Mouse (Mus musculus): ENCODE results near the gene Btrc. TPM values are rescaled to one million over a fixed set of nuclear protein-coding genes. Genes with fewer than 3 reads are reported as not detected.

The Btrc gene
- polyA plus RNA-seq, 1 experiment from 2014 or later: 58.8 TPM

DNA sequence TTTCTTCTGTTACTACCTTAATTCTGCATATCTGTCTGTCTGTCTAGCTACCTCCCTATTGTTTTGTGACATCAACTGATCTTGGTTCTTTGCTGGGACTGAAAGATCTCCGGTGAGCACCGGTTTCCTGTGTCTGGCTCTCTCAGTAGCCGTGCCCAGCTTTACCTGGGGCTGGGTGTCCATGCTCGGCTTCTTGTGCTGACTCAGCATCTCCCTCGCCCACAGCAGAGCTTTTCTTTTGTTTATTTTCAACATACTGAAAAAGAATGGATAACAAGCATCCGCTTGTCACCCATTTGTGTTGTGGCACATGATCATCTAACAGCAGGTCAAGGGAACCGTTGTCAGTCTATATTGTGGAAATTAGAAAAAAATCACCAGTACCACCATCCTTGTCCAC lies 30.5 kb downstream of the Btrc start:
- DNase-seq (ENCODE audit: low spot score): no peak
- no peak overlapping the region for H3K4me3 ChIP-seq (ENCODE audit: low read depth, low read length)
- H3K4me1 ChIP-seq (replicated peaks; ENCODE audit: control insufficient read depth, insufficient read depth, low read length): no peaks in the 10 kb centered on the region
- H3K27ac ChIP-seq (ENCODE audit: low read depth, low read length): no peak overlapping the region
- no peaks in the 10 kb centered on the region for H3K27me3 ChIP-seq (ENCODE audit: control insufficient read depth, insufficient read depth, low read length)
- 88% methylated on average over 7 of the region's 7 CpGs for WGBS
- ATAC-seq (replicated peaks; ENCODE audit: low FRiP score): no peak
- H3K9me3 ChIP-seq (ENCODE audit: control insufficient read depth, low read length): no peaks in the 10 kb centered on the region
- no peak overlapping the region for H3K9ac ChIP-seq (ENCODE audit: low read length)
- H3K4me2 ChIP-seq (ENCODE audit: low read depth, low read length, severe bottlenecking): no peak overlapping the region
- H3K36me3 ChIP-seq (ENCODE audit: control insufficient read depth, insufficient read depth, low read length): no peaks in the 10 kb centered on the region

DNA sequence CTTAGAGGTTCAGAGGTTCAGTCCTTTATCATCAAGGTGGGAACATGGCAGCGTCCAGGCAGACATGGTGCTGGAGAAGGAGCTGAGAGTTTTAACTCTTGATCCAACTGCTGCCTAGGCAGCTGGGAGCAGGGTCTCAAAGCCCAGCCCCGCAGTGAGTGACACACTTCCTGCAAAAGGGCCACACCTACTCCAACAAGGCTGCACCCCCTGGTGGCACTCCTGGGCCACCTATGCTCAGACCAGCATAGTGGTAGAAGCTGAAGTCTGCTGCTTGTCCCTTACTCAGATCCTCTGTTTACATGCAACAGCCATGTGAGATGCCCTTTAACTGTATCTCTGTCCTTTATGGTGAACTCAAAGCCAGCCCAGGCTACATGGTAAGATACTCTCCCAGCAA lies 47.5 kb downstream of the Btrc start:
- Histone ChIP-seq H3K4me2 (ENCODE audit: low read depth, low read length, severe bottlenecking) (no peak overlapping the region), H3K4me3 (ENCODE audit: low read depth, low read length) (no peak overlapping the region), H3K36me3 (ENCODE audit: control insufficient read depth, insufficient read depth, low read length) (no peaks in the 10 kb centered on the region), H3K27me3 (ENCODE audit: control insufficient read depth, insufficient read depth, low read length) (no peaks in the 10 kb centered on the region), H3K27ac (ENCODE audit: low read depth, low read length) (no peak overlapping the region), H3K9ac (ENCODE audit: low read length) (no peak overlapping the region), H3K9me3 (ENCODE audit: control insufficient read depth, low read length) (no peaks in the 10 kb centered on the region), H3K4me1 (replicated peaks; ENCODE audit: control insufficient read depth, insufficient read depth, low read length) (no peaks in the 10 kb centered on the region)
- WGBS: 81% methylated on average over 2 of the region's 2 CpGs
- ATAC-seq (replicated peaks; ENCODE audit: low FRiP score) (no peak), DNase-seq (ENCODE audit: low spot score) (no peak)

DNA sequence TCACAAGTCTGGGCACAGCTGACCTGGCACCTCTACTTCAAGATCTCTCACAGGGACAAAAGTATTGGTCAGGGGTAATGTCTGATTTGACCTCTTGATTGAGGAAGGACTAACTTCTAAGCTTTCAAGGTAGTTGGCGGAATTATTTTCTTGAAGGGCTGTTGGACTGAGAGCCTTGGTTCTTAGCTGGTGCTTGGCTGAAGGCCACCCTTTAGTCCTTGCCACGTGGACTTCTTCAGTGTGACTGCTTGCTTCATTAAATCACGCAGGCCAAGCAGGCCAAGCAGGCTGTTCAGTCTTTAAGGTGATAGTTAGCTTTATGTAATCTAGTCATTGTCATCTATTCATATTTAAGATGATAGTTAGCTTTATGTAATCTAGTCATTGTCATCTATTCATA lies 49.2 kb downstream of the Btrc start:
- no peak overlapping the region for H3K9ac ChIP-seq (ENCODE audit: low read length)
- 85% methylated on average over 3 of the region's 3 CpGs for WGBS
- no peak overlapping the region for H3K27ac ChIP-seq (ENCODE audit: low read depth, low read length)
- no peak for DNase-seq (ENCODE audit: low spot score)
- H3K36me3 ChIP-seq (ENCODE audit: control insufficient read depth, insufficient read depth, low read length): no peaks in the 10 kb centered on the region
- no peak overlapping the region for H3K4me3 ChIP-seq (ENCODE audit: low read depth, low read length)
- no peaks in the 10 kb centered on the region for H3K4me1 ChIP-seq (replicated peaks; ENCODE audit: control insufficient read depth, insufficient read depth, low read length)
- H3K9me3 ChIP-seq (ENCODE audit: control insufficient read depth, low read length): no peaks in the 10 kb centered on the region
- ATAC-seq (replicated peaks; ENCODE audit: low FRiP score): no peak
- no peak overlapping the region for H3K4me2 ChIP-seq (ENCODE audit: low read depth, low read length, severe bottlenecking)
- H3K27me3 ChIP-seq (ENCODE audit: control insufficient read depth, insufficient read depth, low read length): no peaks in the 10 kb centered on the region

DNA sequence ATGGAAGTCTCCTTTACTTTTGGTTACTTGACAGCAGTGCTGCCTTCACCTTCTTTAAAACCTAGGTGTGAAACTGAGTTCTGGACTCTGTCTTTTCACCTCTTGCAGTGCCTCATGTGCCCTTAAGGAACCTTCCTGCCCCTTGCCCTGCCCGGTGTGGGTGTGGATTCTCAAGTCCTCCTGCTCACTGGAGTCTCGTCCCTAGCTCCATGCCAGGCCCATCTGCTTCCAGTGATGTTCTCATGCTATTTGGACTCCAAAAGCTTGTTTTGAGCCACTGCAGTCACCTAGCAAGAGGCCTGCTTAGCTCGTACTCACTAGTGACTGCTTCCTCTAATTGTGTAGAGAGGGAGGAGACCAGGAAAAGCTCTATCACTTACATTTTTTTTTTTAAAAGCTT lies 50.4 kb downstream of the Btrc start:
- WGBS: 89% methylated on average over 3 of the region's 3 CpGs
- Histone ChIP-seq H3K9me3 (ENCODE audit: control insufficient read depth, low read length) (no peaks in the 10 kb centered on the region), H3K36me3 (ENCODE audit: control insufficient read depth, insufficient read depth, low read length) (no peaks in the 10 kb centered on the region), H3K4me1 (replicated peaks; ENCODE audit: control insufficient read depth, insufficient read depth, low read length) (no peaks in the 10 kb centered on the region), H3K4me3 (ENCODE audit: low read depth, low read length) (no peak overlapping the region), H3K4me2 (ENCODE audit: low read depth, low read length, severe bottlenecking) (no peak overlapping the region), H3K27ac (ENCODE audit: low read depth, low read length) (no peak overlapping the region), H3K9ac (ENCODE audit: low read length) (no peak overlapping the region), H3K27me3 (ENCODE audit: control insufficient read depth, insufficient read depth, low read length) (no peaks in the 10 kb centered on the region)
- DNase-seq (ENCODE audit: low spot score): no peak
- ATAC-seq (replicated peaks; ENCODE audit: low FRiP score): no peak

DNA sequence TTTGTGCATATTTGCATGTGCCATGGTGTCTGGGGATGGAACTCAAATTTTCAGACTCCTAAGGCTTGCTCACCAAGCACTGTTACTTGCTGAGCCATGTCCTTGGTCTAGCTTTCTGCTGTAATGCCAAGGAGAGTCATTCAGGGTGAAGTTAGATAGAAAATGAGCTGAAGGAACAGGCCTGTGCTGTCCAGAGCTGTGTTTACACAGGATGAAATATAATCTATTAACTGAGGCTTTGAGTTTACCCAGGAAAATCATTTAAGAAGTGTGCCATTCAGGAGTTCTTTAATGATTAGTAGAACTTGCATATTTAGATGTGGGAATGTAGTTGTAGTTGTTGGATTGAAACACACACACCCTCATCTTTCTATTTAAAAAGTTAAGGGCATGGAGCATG lies 54.1 kb downstream of the Btrc start:
- Histone ChIP-seq H3K9me3 (ENCODE audit: control insufficient read depth, low read length) (no peaks in the 10 kb centered on the region), H3K36me3 (ENCODE audit: control insufficient read depth, insufficient read depth, low read length) (no peaks in the 10 kb centered on the region), H3K4me2 (ENCODE audit: low read depth, low read length, severe bottlenecking) (no peak overlapping the region)

DNA sequence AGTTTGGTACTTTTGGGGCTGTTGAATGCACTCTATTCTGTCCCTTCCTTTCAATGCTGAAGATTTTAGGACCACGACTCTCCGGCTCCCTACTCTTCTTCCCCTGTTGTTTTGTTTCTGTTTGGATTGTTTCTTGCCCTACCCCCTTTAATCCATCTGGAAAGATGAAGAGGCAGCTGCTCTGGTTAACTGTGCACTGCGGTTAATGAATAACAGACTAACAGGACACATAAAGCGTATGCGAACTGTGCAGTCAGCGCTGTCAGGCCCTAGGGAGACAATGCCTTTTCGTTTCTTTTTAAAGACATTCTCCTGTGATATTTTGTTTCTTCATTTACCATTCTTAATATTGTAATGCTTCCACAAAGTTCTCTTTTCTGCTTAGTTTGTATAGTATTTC lies 58.7 kb downstream of the Btrc start:
- ATAC-seq (replicated peaks; ENCODE audit: low FRiP score) (no peak), DNase-seq (ENCODE audit: low spot score) (no peak)
- Histone ChIP-seq H3K27me3 (ENCODE audit: control insufficient read depth, insufficient read depth, low read length) (no peaks in the 10 kb centered on the region), H3K4me2 (ENCODE audit: low read depth, low read length, severe bottlenecking) (no peak overlapping the region), H3K4me1 (replicated peaks; ENCODE audit: control insufficient read depth, insufficient read depth, low read length) (no peaks in the 10 kb centered on the region), H3K9me3 (ENCODE audit: control insufficient read depth, low read length) (no peaks in the 10 kb centered on the region), H3K4me3 (ENCODE audit: low read depth, low read length) (no peak overlapping the region), H3K36me3 (ENCODE audit: control insufficient read depth, insufficient read depth, low read length) (no peaks in the 10 kb centered on the region), H3K9ac (ENCODE audit: low read length) (no peak overlapping the region), H3K27ac (ENCODE audit: low read depth, low read length) (no peak overlapping the region)
- WGBS: 63% methylated on average over 7 of the region's 7 CpGs

More for the DNA sequence above, 54.1 kb downstream of the Btrc start:
- Histone ChIP-seq H3K4me3 (ENCODE audit: low read depth, low read length) (no peak overlapping the region), H3K27ac (ENCODE audit: low read depth, low read length) (no peak overlapping the region), H3K27me3 (ENCODE audit: control insufficient read depth, insufficient read depth, low read length) (no peaks in the 10 kb centered on the region), H3K4me1 (replicated peaks; ENCODE audit: control insufficient read depth, insufficient read depth, low read length) (no peaks in the 10 kb centered on the region), H3K9ac (ENCODE audit: low read length) (no peak overlapping the region)
- no peak for DNase-seq (ENCODE audit: low spot score)
- ATAC-seq (replicated peaks; ENCODE audit: low FRiP score): no peak

DNA sequence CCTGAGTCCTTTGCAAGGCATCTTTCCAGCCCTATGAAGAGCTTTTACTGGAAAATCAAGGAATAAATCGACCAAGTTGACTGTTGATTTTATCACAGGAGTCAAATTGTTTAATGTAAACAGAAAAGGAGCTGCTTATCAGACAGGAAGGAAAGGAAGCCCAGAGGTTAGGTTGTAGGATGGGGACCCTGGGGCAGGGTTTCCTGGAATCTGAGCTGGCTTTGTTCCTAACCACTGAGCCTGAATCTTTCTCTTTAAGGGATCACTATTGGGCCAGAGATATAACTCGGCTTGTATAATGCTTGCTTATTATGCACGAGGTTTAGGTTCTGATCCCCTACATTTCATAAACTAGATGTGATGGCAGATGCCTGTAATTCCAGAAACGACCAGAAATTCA lies 64.6 kb downstream of the Btrc start:
- Histone ChIP-seq H3K4me3 (ENCODE audit: low read depth, low read length) (no peak overlapping the region), H3K4me1 (replicated peaks; ENCODE audit: control insufficient read depth, insufficient read depth, low read length) (0 out of 2 replicates have a peak, but pooled peaks cover 2% of the 10 kb centered on the region), H3K36me3 (ENCODE audit: control insufficient read depth, insufficient read depth, low read length) (no peaks in the 10 kb centered on the region), H3K27ac (ENCODE audit: low read depth, low read length) (no peak overlapping the region), H3K4me2 (ENCODE audit: low read depth, low read length, severe bottlenecking) (no peak overlapping the region), H3K9me3 (ENCODE audit: control insufficient read depth, low read length) (no peaks in the 10 kb centered on the region), H3K9ac (ENCODE audit: low read length) (no peak overlapping the region), H3K27me3 (ENCODE audit: control insufficient read depth, insufficient read depth, low read length) (no peaks in the 10 kb centered on the region)
- DNase-seq (ENCODE audit: low spot score) (no peak), ATAC-seq (replicated peaks; ENCODE audit: low FRiP score) (no peak)
- 84% methylated on average over 4 of the region's 4 CpGs for WGBS

DNA sequence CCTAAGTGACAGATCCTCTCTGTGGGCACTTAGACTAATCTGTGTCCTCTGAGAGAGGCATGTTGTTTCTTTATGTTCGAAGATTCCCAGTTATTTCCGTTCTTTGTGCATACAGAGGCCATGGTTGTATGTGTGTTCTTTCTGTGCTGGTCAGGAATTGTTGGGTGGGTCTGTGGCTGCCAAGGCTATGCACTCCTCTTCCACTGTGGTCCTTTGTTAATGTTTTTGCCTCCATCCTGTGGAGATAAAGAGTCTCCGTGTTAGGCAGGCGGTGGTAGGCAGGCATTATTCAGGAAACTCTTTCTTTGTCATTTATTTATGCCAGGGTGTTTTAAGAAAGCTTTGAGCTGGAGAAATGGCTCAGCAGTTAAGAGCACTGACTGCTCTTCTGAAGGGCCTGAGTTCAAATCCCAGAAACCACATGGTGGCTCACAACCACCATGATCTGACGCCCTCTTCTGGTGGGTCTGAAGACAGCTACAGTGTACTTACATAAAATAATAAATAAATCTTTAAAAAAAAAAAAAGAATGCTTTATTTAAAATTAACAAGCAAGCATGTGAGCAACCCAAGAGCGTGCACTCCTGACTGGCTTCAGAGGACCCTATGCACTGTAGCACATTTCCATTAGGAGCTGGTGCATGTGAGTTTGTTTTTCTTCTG lies 67.6 kb downstream of the Btrc start:
- ATAC-seq (replicated peaks; ENCODE audit: low FRiP score): no peak
- no peak for DNase-seq (ENCODE audit: low spot score)
- Histone ChIP-seq H3K27me3 (ENCODE audit: control insufficient read depth, insufficient read depth, low read length) (no peaks in the 10 kb centered on the region), H3K9me3 (ENCODE audit: control insufficient read depth, low read length) (no peaks in the 10 kb centered on the region), H3K4me3 (ENCODE audit: low read depth, low read length) (no peak overlapping the region), H3K4me1 (replicated peaks; ENCODE audit: control insufficient read depth, insufficient read depth, low read length) (0 out of 2 replicates have a peak, but pooled peaks cover 2% of the 10 kb centered on the region), H3K27ac (ENCODE audit: low read depth, low read length) (no peak overlapping the region), H3K9ac (ENCODE audit: low read length) (no peak overlapping the region), H3K36me3 (ENCODE audit: control insufficient read depth, insufficient read depth, low read length) (no peaks in the 10 kb centered on the region), H3K4me2 (ENCODE audit: low read depth, low read length, severe bottlenecking) (no peak overlapping the region)
- WGBS: 81% methylated on average over 6 of the region's 6 CpGs

DNA sequence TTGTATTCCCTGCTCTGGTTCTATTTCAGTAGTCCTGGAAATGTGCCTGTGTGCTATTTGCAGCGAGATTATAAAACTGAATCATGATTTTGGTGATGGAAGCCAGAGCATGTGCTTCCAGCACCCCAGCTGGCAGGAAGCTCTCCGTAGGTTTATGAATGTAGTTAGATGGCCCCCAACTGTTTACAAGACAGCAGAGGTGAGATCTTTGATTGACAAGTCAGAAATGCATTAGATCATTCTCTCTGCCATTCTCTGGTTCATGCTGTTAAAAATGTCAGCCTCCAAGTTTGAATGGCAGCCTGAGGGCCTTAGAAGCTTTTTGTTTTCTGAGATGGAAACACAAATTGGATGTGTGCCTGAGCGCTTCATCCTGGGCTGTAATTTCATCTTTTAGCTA lies 68.8 kb downstream of the Btrc start:
- Histone ChIP-seq H3K27me3 (ENCODE audit: control insufficient read depth, insufficient read depth, low read length) (no peaks in the 10 kb centered on the region), H3K4me2 (ENCODE audit: low read depth, low read length, severe bottlenecking) (no peak overlapping the region), H3K36me3 (ENCODE audit: control insufficient read depth, insufficient read depth, low read length) (no peaks in the 10 kb centered on the region), H3K4me3 (ENCODE audit: low read depth, low read length) (no peak overlapping the region), H3K9ac (ENCODE audit: low read length) (no peak overlapping the region), H3K4me1 (replicated peaks; ENCODE audit: control insufficient read depth, insufficient read depth, low read length) (0 out of 2 replicates have a peak, but pooled peaks cover 2% of the 10 kb centered on the region), H3K27ac (ENCODE audit: low read depth, low read length) (no peak overlapping the region), H3K9me3 (ENCODE audit: control insufficient read depth, low read length) (no peaks in the 10 kb centered on the region)
- DNase-seq (ENCODE audit: low spot score) (no peak), ATAC-seq (replicated peaks; ENCODE audit: low FRiP score) (no peak)
- WGBS: 74% methylated on average over 3 of the region's 3 CpGs

All from forebrain, embryonic 11.5 days (tissue).